Mouse (Mus musculus): ENCODE results near the gene Trim3. TPM values are rescaled to one million over a fixed set of nuclear protein-coding genes. Genes with fewer than 3 reads are reported as not detected.

Trim3 gene
- total and polyA plus RNA-seq, 3 experiments = 2.2 to 4.7 (median 3.5) TPM

GRCm38 (mm10) chr7:105588325-105588912, 45.0 kb downstream of the Trim3 start:
- no peak overlapping the region for H3K4me3 ChIP-seq (replicated peaks in 1 of 3; ENCODE audit: low read depth in 2 of 3, low read length in 2 of 3, poor library complexity in 1 of 3)
- H3K9ac ChIP-seq (ENCODE audit: insufficient read depth, low read depth) = no peak overlapping the region
- no peak overlapping the region for H3K4me2 ChIP-seq (ENCODE audit: insufficient read depth, low read depth, poor library complexity, severe bottlenecking)
- peaks cover 7% of the 10 kb centered on the region for H3K9me3 ChIP-seq (replicated peaks; ENCODE audit: low read length)
- DNase-seq (ENCODE audit: extremely low read depth) = no peak
- no peak for TF ChIP-seq USF1 (IDR thresholded peaks at IDR 0.05; ENCODE audit: low read depth, low read length)
- TF ChIP-seq RCOR1 (conservative IDR thresholded peaks at IDR 0.05; ENCODE audit: low read depth, low read length) = no peak
- TF ChIP-seq USF2 (conservative IDR thresholded peaks at IDR 0.05; ENCODE audit: low read depth, low read length) = no peak
- no peak for TF ChIP-seq UBTF (IDR thresholded peaks at IDR 0.05; ENCODE audit: low read depth, low read length)
- no peak for TF ChIP-seq ZC3H11A (IDR thresholded peaks at IDR 0.05; ENCODE audit: low read depth, low read length)
- TF ChIP-seq CTCF (conservative IDR thresholded peaks at IDR 0.05 in 1 of 2, IDR thresholded peaks at IDR 0.05 in 1 of 2; ENCODE audit: low read depth in 2 of 2, low read length in 2 of 2) = no peak
- no peak for TF ChIP-seq ZMIZ1 (IDR thresholded peaks at IDR 0.05; ENCODE audit: low read depth, low read length)
- TF ChIP-seq KAT2A (IDR thresholded peaks at IDR 0.05; ENCODE audit: insufficient replicate concordance, low read length) = no peak
- no peak for TF ChIP-seq MYC (IDR thresholded peaks at IDR 0.05; ENCODE audit: low read depth, low read length)
- H3K4me1 ChIP-seq (ENCODE audit: control insufficient read depth in 1 of 2, insufficient read depth in 2 of 2) = no peaks in the 10 kb centered on the region; a peak in 1 of 4 replicates
- in situ Hi-C loops (cut with MboI; ENCODE audit: low pct_ligation_motif_present, low pct_unique_long_range_greater_than_20kb, low sequenced_read_pairs) = no loop called here
- dilution Hi-C loops (cut with MboI; ENCODE audit: extremely low pct_ligation_motif_present, extremely low pct_unique_long_range_greater_than_20kb, low sequenced_read_pairs) = no loop called here
- no peak overlapping the region for H3K27ac ChIP-seq (ENCODE audit: insufficient read depth, low read depth)
- peaks cover 11% of the 10 kb centered on the region for H3K27me3 ChIP-seq (replicated peaks)
- H3K79me2 ChIP-seq (replicated peaks; ENCODE audit: control insufficient read depth, extremely low read depth, insufficient read depth, poor library complexity, severe bottlenecking) = no peaks in the 10 kb centered on the region
- H3K36me3 ChIP-seq (replicated peaks in 1 of 2; ENCODE audit: control insufficient read depth in 1 of 2, insufficient read depth in 1 of 2, low read length in 1 of 2) = no peaks in the 10 kb centered on the region

GRCm38 (mm10) chr7:105581959-105582358, 51.4 kb downstream of the Trim3 start:
- in situ Hi-C loops (cut with MboI; ENCODE audit: low pct_ligation_motif_present, low pct_unique_long_range_greater_than_20kb, low sequenced_read_pairs) = no loop called here
- dilution Hi-C loops (cut with MboI; ENCODE audit: extremely low pct_ligation_motif_present, extremely low pct_unique_long_range_greater_than_20kb, low sequenced_read_pairs) = no loop called here

More at GRCm38 (mm10) chr7:105581959-105582358, 51.4 kb downstream of the Trim3 start:
- H3K27ac ChIP-seq (ENCODE audit: insufficient read depth, low read depth) = no peak overlapping the region
- TF ChIP-seq TBP (conservative IDR thresholded peaks at IDR 0.05; ENCODE audit: low read depth, low read length) = no peak
- no peak for TF ChIP-seq MAX (IDR thresholded peaks at IDR 0.05; ENCODE audit: low read length)
- no peak for TF ChIP-seq SIN3A (IDR thresholded peaks at IDR 0.05; ENCODE audit: low read length)
- TF ChIP-seq SMC3 (IDR thresholded peaks at IDR 0.05; ENCODE audit: low read depth, low read length) = no peak
- no peak for TF ChIP-seq BHLHE40 (IDR thresholded peaks at IDR 0.05; ENCODE audit: low read depth, low read length)
- TF ChIP-seq RAD21 (IDR thresholded peaks at IDR 0.05; ENCODE audit: low read depth, low read length) = no peak
- TF ChIP-seq ZNF384 (IDR thresholded peaks at IDR 0.05; ENCODE audit: low read depth, low read length) = no peak
- no peak for TF ChIP-seq ZC3H11A (IDR thresholded peaks at IDR 0.05; ENCODE audit: low read depth, low read length)
- TF ChIP-seq ETS1 (conservative IDR thresholded peaks at IDR 0.05; ENCODE audit: low read depth, low read length) = no peak
- TF ChIP-seq KAT2A (IDR thresholded peaks at IDR 0.05; ENCODE audit: insufficient replicate concordance, low read length) = no peak
- no peak for TF ChIP-seq ZMIZ1 (IDR thresholded peaks at IDR 0.05; ENCODE audit: low read depth, low read length)
- TF ChIP-seq MAFK (IDR thresholded peaks at IDR 0.05; ENCODE audit: insufficient replicate concordance, low read length) = no peak
- no peak for TF ChIP-seq TCF12 (IDR thresholded peaks at IDR 0.05; ENCODE audit: low read depth, low read length)
- no peak for TF ChIP-seq POLR2AphosphoS2 (IDR thresholded peaks at IDR 0.05; ENCODE audit: low read depth, low read length)
- no peak for TF ChIP-seq MAZ (IDR thresholded peaks at IDR 0.05; ENCODE audit: low read depth, low read length)
- H3K79me2 ChIP-seq (replicated peaks; ENCODE audit: control insufficient read depth, extremely low read depth, insufficient read depth, poor library complexity, severe bottlenecking) = no peaks in the 10 kb centered on the region
- DNase-seq (ENCODE audit: extremely low read depth) = no peak
- H3K4me2 ChIP-seq (ENCODE audit: insufficient read depth, low read depth, poor library complexity, severe bottlenecking) = peak overlapping the region; percentile 92; the same call in 1 of the 2 replicates
- H3K9ac ChIP-seq (ENCODE audit: insufficient read depth, low read depth) = no peak overlapping the region
- peaks cover 7% of the 10 kb centered on the region for H3K9me3 ChIP-seq (replicated peaks; ENCODE audit: low read length)
- peaks cover 0 to 7% of the 10 kb centered on the region in 2 experiments; a peak in 2 of 4 replicates for H3K4me1 ChIP-seq (ENCODE audit: control insufficient read depth in 1 of 2, insufficient read depth in 2 of 2)
- peaks cover 48% of the 10 kb centered on the region for H3K27me3 ChIP-seq (replicated peaks)
- H3K4me3 ChIP-seq (replicated peaks in 1 of 3; ENCODE audit: low read depth in 2 of 3, low read length in 2 of 3, poor library complexity in 1 of 3) = no peak overlapping the region
- H3K36me3 ChIP-seq (replicated peaks in 1 of 2; ENCODE audit: control insufficient read depth in 1 of 2, insufficient read depth in 1 of 2, low read length in 1 of 2) = no peaks in the 10 kb centered on the region
